In the genomic region with DNA sequence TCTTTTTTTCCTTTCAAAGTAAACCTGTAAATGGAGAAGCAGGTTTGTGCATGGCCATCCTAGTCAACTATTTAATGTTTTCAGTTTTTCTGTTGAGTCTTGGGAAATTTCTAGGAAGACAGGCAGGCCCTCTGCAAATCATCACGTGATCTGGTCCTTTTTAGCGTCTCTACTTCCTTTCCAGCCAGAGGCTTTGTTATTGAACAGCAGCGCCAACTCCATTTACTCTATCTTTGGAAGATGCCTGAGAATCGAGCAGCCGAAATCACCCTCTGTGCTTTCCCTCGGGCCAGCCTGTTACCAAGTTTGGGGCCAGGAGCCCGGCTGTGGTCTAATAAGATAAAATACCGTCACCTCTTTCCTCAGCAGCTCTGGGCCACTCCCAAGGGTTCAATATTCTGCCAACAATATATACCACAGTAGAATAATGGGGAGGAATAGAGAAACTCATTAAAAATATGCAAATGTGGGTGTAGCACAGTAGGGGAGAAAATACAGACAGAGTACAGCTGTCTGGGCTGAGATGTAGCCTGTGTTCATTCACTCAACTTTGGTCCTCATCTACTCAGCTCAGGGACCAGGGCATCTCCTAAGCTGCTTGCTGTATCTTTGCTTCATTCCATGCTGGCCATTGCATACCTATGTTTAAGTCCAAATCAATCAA, we compare ENCODE assay signal across 9 mouse cellular contexts. TPM values are rescaled to one million over a fixed set of nuclear protein-coding genes. Genes with fewer than 3 reads are reported as not detected.
DNase-seq lines count a peak whose midpoint lies in the region; ATAC-seq and TF ChIP-seq lines count a peak whose summit lies in the region.
"Had no signal": no experiment of that assay in that cellular context is flagged by ENCODE, and none has a peak within 500 bp of the region (broad histone marks: within the 10 kb centered on the region; RNA-seq: fewer than 3 reads in every experiment).

No protein-coding gene starts in this region.

- WGBS in heart, embryonic 13.5 days, result 17% methylated on average over 8 of the region's 8 CpGs
- WGBS in midbrain, postnatal 0 days, result 24% methylated on average over 8 of the region's 8 CpGs

- H3K9ac ChIP-seq in heart, embryonic 13.5 days, result no peak overlapping the region
- no peak overlapping the region for H3K9ac ChIP-seq in midbrain, postnatal 0 days (replicated peaks; ENCODE audit: low read length, poor library complexity, severe bottlenecking)
- H3K9ac ChIP-seq: liver, embryonic 14.5 days had no signal

- no peaks in the 10 kb centered on the region for H3K36me3 ChIP-seq in heart, embryonic 13.5 days
- no peaks in the 10 kb centered on the region for H3K36me3 ChIP-seq in midbrain, postnatal 0 days (ENCODE audit: insufficient read depth, low read length)

- no peaks in the 10 kb centered on the region for H3K27me3 ChIP-seq in heart, embryonic 13.5 days (replicated peaks)
- no peaks in the 10 kb centered on the region for H3K27me3 ChIP-seq in midbrain, postnatal 0 days (ENCODE audit: insufficient read depth, low read length)

- peak; percentile 27 for DNase-seq in left cerebral cortex, postnatal 4 days
- DNase-seq in left cerebral cortex, postnatal 36 days (ENCODE audit: low spot score in 2 of 2), result no peak
- DNase-seq in R1 (ENCODE audit: low read depth, low spot score), result peak; percentile 13
- peak; percentile 19 for DNase-seq in midbrain, postnatal 0 days (ENCODE audit: low spot score)
- DNase-seq in ovary, postnatal 10 days (ENCODE audit: low spot score), result no peak
- DNase-seq in testis, postnatal 10 days (ENCODE audit: low spot score), result no peak

- peak overlapping the region; percentile 46 for H3K4me2 ChIP-seq in heart, embryonic 13.5 days
- no peak overlapping the region for H3K4me2 ChIP-seq in midbrain, postnatal 0 days (ENCODE audit: low read depth, low read length, poor library complexity, severe bottlenecking)

- ATAC-seq in heart, embryonic 13.5 days (ENCODE audit: extremely low read depth, insufficient number of reproducible peaks, low FRiP score, low TSS enrichment), result no peak
- no peak for ATAC-seq in midbrain, postnatal 0 days (ENCODE audit: low FRiP score)
- ATAC-seq: activated CD4-positive, CD25-positive, alpha-beta regulatory T cell, adult 4 months had no signal

- no peaks in the 10 kb centered on the region for H3K9me3 ChIP-seq in heart, embryonic 13.5 days
- H3K9me3 ChIP-seq in midbrain, postnatal 0 days (ENCODE audit: low read length), result no peaks in the 10 kb centered on the region

- TF ChIP-seq CTCF in midbrain, postnatal 0 days (IDR thresholded peaks at IDR 0.05), result no peak

- peaks cover 15% of the 10 kb centered on the region for H3K4me1 ChIP-seq in heart, embryonic 13.5 days
- peaks cover 2% of the 10 kb centered on the region; the same call in 1 of the 2 replicates for H3K4me1 ChIP-seq in midbrain, postnatal 0 days (ENCODE audit: insufficient read depth, low read length)

- intact Hi-C loops in left cerebral cortex, postnatal 4 days (cut with DNase I), result no loop called here
- intact Hi-C loops in left cerebral cortex, postnatal 36 days (cut with DNase I), result no loop called here

- H3K27ac ChIP-seq in heart, embryonic 13.5 days (replicated peaks), result 0 out of 2 replicates have a peak overlapping the region, but pooled peaks have one; percentile 1
- H3K27ac ChIP-seq in midbrain, postnatal 0 days (ENCODE audit: low read depth, low read length), result no peak overlapping the region
- H3K27ac ChIP-seq: liver, embryonic 14.5 days had no signal

- no peak overlapping the region for H3K4me3 ChIP-seq in heart, embryonic 13.5 days
- H3K4me3 ChIP-seq in midbrain, postnatal 0 days (ENCODE audit: low read depth, low read length), result no peak overlapping the region

RNA-seq across cellular contexts. Expression of gene Tspan3, which starts 15.0 kb away (rescaled TPM):
- 100 to 1,000 TPM; 238 to 243 TPM for total RNA-seq in left cerebral cortex, postnatal 4 days (2021)
- total RNA-seq in left cerebral cortex, postnatal 36 days (2021), result 100 to 1,000 TPM; 345 to 387 TPM
- polyA plus RNA-seq in heart, embryonic 13.5 days (2015; fragmentation: Nextera tagmentation; extraction: Ambion mirVana), result 400 and 449 TPM in 2 replicates
- 452 and 511 TPM in 2 replicates for total RNA-seq in midbrain, postnatal 0 days (2014; rRNA removed)
- 674 and 710 TPM in 2 replicates for polyA plus RNA-seq in midbrain, postnatal 0 days (2015; fragmentation: Nextera tagmentation; extraction: Ambion mirVana)

Comparison
In these comparisons a context has a peak if more than half of its experiments do, and no peak if none do; other contexts are left out.
1. DNase-seq: peak in left cerebral cortex, postnatal 4 days (single experiment), R1 (single experiment) and midbrain, postnatal 0 days (single experiment); none in left cerebral cortex, postnatal 36 days (0 of 2), ovary, postnatal 10 days (single experiment) and testis, postnatal 10 days (single experiment).